Mouse (Mus musculus): ENCODE measurements around the gene Pcgf6. TPM values are rescaled to one million over a fixed set of nuclear protein-coding genes. Genes with fewer than 3 reads are reported as not detected.
"Not testable (repeated sequence)": the region's sequence is repeated elsewhere in the genome, so short reads cannot be mapped to it uniquely, and the experiment has no call there.

The Pcgf6 gene
- polyA plus RNA-seq, 1 experiment from 2014 or later = 36.7 TPM

GRCm38 (mm10) chr19:47009420-47009819, 41.3 kb downstream of the Pcgf6 start:
- 92% methylated on average over 7 of the region's 7 CpGs for WGBS
- Histone ChIP-seq H3K4me2 (replicated peaks) (no peak overlapping the region), H3K4me1 (replicated peaks; ENCODE audit: control insufficient read depth, insufficient read depth, low read length) (no peaks in the 10 kb centered on the region), H3K9ac (no peak overlapping the region), H3K27me3 (ENCODE audit: control insufficient read depth, insufficient read depth, low read length) (no peaks in the 10 kb centered on the region), H3K9me3 (ENCODE audit: control insufficient read depth, low read length) (no peaks in the 10 kb centered on the region), H3K27ac (no peak overlapping the region), H3K36me3 (replicated peaks; ENCODE audit: control insufficient read depth, insufficient read depth) (no peaks in the 10 kb centered on the region), H3K4me3 (replicated peaks; ENCODE audit: low read length) (no peak overlapping the region)
- ATAC-seq (ENCODE audit: low FRiP score) (no peak), DNase-seq (ENCODE audit: low spot score) (no peak)

GRCm38 (mm10) chr19:47006321-47006720, 44.4 kb downstream of the Pcgf6 start:
- Histone ChIP-seq H3K4me1 (replicated peaks; ENCODE audit: control insufficient read depth, insufficient read depth, low read length) (no peaks in the 10 kb centered on the region), H3K9me3 (ENCODE audit: control insufficient read depth, low read length) (no peaks in the 10 kb centered on the region), H3K27ac (no peak overlapping the region), H3K9ac (no peak overlapping the region), H3K27me3 (ENCODE audit: control insufficient read depth, insufficient read depth, low read length) (no peaks in the 10 kb centered on the region), H3K4me3 (replicated peaks; ENCODE audit: low read length) (no peak overlapping the region), H3K4me2 (replicated peaks) (no peak overlapping the region), H3K36me3 (replicated peaks; ENCODE audit: control insufficient read depth, insufficient read depth) (no peaks in the 10 kb centered on the region)
- WGBS = 9% methylated on average over 4 of the region's 4 CpGs
- no peak for ATAC-seq (ENCODE audit: low FRiP score)
- no peak for DNase-seq (ENCODE audit: low spot score)

DNA sequence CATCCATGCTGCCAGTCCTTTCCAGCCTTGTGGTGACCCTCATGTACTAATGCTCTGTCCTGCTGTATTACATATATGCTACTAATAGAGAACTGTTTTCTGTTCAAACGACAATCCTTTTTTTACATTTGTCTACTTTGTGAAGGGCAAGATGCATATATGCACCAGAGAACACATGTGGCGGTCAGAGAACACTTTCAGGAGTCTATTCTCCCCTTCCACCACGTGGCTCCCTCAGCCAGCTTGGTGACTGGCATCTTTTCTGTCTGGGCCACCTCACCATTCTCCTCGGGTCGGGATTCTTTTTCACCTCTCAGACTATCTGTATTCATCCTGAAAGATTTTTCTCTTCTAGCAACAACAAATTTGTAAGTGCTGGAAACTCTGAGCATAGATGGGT, 44.8 kb downstream of the Pcgf6 start:
- Histone ChIP-seq H3K27ac (no peak overlapping the region), H3K4me3 (replicated peaks; ENCODE audit: low read length) (no peak overlapping the region), H3K36me3 (replicated peaks; ENCODE audit: control insufficient read depth, insufficient read depth) (no peaks in the 10 kb centered on the region), H3K4me2 (replicated peaks) (no peak overlapping the region), H3K27me3 (ENCODE audit: control insufficient read depth, insufficient read depth, low read length) (no peaks in the 10 kb centered on the region), H3K9ac (no peak overlapping the region), H3K9me3 (ENCODE audit: control insufficient read depth, low read length) (no peaks in the 10 kb centered on the region), H3K4me1 (replicated peaks; ENCODE audit: control insufficient read depth, insufficient read depth, low read length) (no peaks in the 10 kb centered on the region)
- WGBS = 61% methylated on average over 5 of the region's 5 CpGs
- DNase-seq (ENCODE audit: low spot score) = no peak
- no peak for ATAC-seq (ENCODE audit: low FRiP score)

GRCm38 (mm10) chr19:47003742-47004511, 46.8 kb downstream of the Pcgf6 start:
- no peaks in the 10 kb centered on the region for H3K36me3 ChIP-seq (replicated peaks; ENCODE audit: control insufficient read depth, insufficient read depth)
- DNase-seq (ENCODE audit: low spot score) = no peak
- H3K9ac ChIP-seq = no peak overlapping the region
- 78% methylated on average over 6 of the region's 6 CpGs for WGBS
- no peaks in the 10 kb centered on the region for H3K9me3 ChIP-seq (ENCODE audit: control insufficient read depth, low read length)
- H3K4me3 ChIP-seq (replicated peaks; ENCODE audit: low read length) = no peak overlapping the region
- H3K27me3 ChIP-seq (ENCODE audit: control insufficient read depth, insufficient read depth, low read length) = no peaks in the 10 kb centered on the region
- H3K27ac ChIP-seq = no peak overlapping the region
- no peak for ATAC-seq (ENCODE audit: low FRiP score)
- no peak overlapping the region for H3K4me2 ChIP-seq (replicated peaks)
- no peaks in the 10 kb centered on the region for H3K4me1 ChIP-seq (replicated peaks; ENCODE audit: control insufficient read depth, insufficient read depth, low read length)

- H3K9me3 ChIP-seq (ENCODE audit: control insufficient read depth, low read length); ATAC-seq (ENCODE audit: low FRiP score); H3K27ac ChIP-seq; DNase-seq (ENCODE audit: low spot score); H3K4me1 ChIP-seq (replicated peaks; ENCODE audit: control insufficient read depth, insufficient read depth, low read length); H3K36me3 ChIP-seq (replicated peaks; ENCODE audit: control insufficient read depth, insufficient read depth); H3K4me3 ChIP-seq (replicated peaks; ENCODE audit: low read length); H3K27me3 ChIP-seq (ENCODE audit: control insufficient read depth, insufficient read depth, low read length); H3K4me2 ChIP-seq (replicated peaks); H3K9ac ChIP-seq: not testable (repeated sequence)
- 78% methylated on average over 2 of the region's 3 CpGs for WGBS
Measured at GRCm38 (mm10) chr19:47000357-47000756, 50.3 kb downstream of the Pcgf6 start.

DNA sequence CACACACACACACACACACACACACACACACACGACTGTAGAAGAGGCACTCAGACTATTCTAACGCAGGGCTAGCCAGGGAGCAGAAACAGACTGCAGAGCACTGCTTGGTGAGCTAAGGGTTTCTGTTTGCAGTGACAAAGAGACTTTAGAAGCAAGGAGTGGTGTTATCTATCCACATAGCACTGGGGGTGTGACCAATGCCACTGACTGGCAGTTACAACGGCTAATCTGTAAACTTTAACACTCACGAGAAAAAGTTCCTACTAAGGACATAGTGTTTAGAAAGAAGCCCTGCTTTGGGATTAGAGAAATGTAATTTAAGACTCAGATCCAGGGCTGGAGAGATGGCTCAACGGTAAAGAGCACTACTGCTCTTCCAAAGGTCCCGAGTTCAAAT, 51.0 kb downstream of the Pcgf6 start:
- Histone ChIP-seq H3K4me2 (replicated peaks) (no peak overlapping the region), H3K9me3 (ENCODE audit: control insufficient read depth, low read length) (no peaks in the 10 kb centered on the region), H3K27me3 (ENCODE audit: control insufficient read depth, insufficient read depth, low read length) (no peaks in the 10 kb centered on the region), H3K4me3 (replicated peaks; ENCODE audit: low read length) (no peak overlapping the region), H3K27ac (no peak overlapping the region), H3K36me3 (replicated peaks; ENCODE audit: control insufficient read depth, insufficient read depth) (no peaks in the 10 kb centered on the region), H3K4me1 (replicated peaks; ENCODE audit: control insufficient read depth, insufficient read depth, low read length) (no peaks in the 10 kb centered on the region), H3K9ac (no peak overlapping the region)
- ATAC-seq (ENCODE audit: low FRiP score) = no peak
- WGBS = 85% methylated on average over 6 of the region's 6 CpGs
- no peak for DNase-seq (ENCODE audit: low spot score)

GRCm38 (mm10) chr19:46998953-46999352, 51.8 kb downstream of the Pcgf6 start:
- Histone ChIP-seq H3K9ac (no peak overlapping the region), H3K4me3 (replicated peaks; ENCODE audit: low read length) (no peak overlapping the region), H3K36me3 (replicated peaks; ENCODE audit: control insufficient read depth, insufficient read depth) (no peaks in the 10 kb centered on the region), H3K27me3 (ENCODE audit: control insufficient read depth, insufficient read depth, low read length) (no peaks in the 10 kb centered on the region), H3K4me1 (replicated peaks; ENCODE audit: control insufficient read depth, insufficient read depth, low read length) (no peaks in the 10 kb centered on the region), H3K27ac (no peak overlapping the region), H3K4me2 (replicated peaks) (no peak overlapping the region), H3K9me3 (ENCODE audit: control insufficient read depth, low read length) (no peaks in the 10 kb centered on the region)
- ATAC-seq (ENCODE audit: low FRiP score) (no peak), DNase-seq (ENCODE audit: low spot score) (no peak)
- WGBS = 88% methylated on average over 4 of the region's 4 CpGs

DNA sequence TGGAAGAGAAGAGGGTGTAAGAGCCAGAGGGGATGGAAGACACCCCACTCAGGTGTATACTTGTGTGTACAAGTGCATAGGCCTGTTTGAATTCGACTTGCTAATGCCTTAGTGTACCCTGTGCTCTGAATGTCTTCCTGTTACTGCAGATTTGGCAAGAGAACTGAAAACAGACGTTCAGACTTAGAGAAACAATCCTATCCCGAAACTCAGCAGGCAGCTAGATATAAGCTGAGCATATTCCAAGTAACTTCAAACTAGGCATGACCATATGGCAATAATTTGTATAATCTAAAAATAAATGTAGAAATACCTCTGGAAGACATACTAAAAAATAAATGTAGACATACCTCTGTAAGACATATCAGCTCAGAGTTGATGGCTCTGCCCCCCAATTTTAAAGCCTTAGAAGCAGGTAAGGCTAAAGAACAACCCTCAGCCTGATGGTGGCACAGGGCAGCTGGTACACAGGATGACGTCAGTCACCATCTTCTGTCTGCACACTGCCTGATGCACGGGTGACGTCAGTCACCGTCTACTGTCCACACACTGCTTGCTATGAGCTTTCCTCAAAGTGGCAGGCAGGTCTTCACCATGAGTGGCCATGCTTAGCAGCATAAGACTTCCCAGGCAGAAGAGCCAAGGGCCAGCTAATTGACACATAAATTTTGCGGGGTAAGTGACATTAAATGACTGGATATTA, 52.4 kb downstream of the Pcgf6 start:
- WGBS = 85% methylated on average over 8 of the region's 8 CpGs
- no peaks in the 10 kb centered on the region for H3K36me3 ChIP-seq (replicated peaks; ENCODE audit: control insufficient read depth, insufficient read depth)
- no peak overlapping the region for H3K4me3 ChIP-seq (replicated peaks; ENCODE audit: low read length)
- H3K4me2 ChIP-seq (replicated peaks) = no peak overlapping the region
- DNase-seq (ENCODE audit: low spot score) (no peak), ATAC-seq (ENCODE audit: low FRiP score) (no peak)
- H3K9me3 ChIP-seq (ENCODE audit: control insufficient read depth, low read length) = no peaks in the 10 kb centered on the region
- H3K4me1 ChIP-seq (replicated peaks; ENCODE audit: control insufficient read depth, insufficient read depth, low read length) = no peaks in the 10 kb centered on the region
- no peak overlapping the region for H3K27ac ChIP-seq
- H3K27me3 ChIP-seq (ENCODE audit: control insufficient read depth, insufficient read depth, low read length) = no peaks in the 10 kb centered on the region
- H3K9ac ChIP-seq = no peak overlapping the region

GRCm38 (mm10) chr19:46996095-46996494, 54.6 kb downstream of the Pcgf6 start:
- no peaks in the 10 kb centered on the region for H3K4me1 ChIP-seq (replicated peaks; ENCODE audit: control insufficient read depth, insufficient read depth, low read length)
- WGBS = 85% methylated on average over 9 of the region's 9 CpGs
- H3K4me3 ChIP-seq (replicated peaks; ENCODE audit: low read length) = no peak overlapping the region
- H3K9me3 ChIP-seq (ENCODE audit: control insufficient read depth, low read length) = no peaks in the 10 kb centered on the region
- no peak for DNase-seq (ENCODE audit: low spot score)
- H3K27ac ChIP-seq = no peak overlapping the region
- no peaks in the 10 kb centered on the region for H3K36me3 ChIP-seq (replicated peaks; ENCODE audit: control insufficient read depth, insufficient read depth)
- no peaks in the 10 kb centered on the region for H3K27me3 ChIP-seq (ENCODE audit: control insufficient read depth, insufficient read depth, low read length)
- H3K9ac ChIP-seq = no peak overlapping the region
- H3K4me2 ChIP-seq (replicated peaks) = no peak overlapping the region
- no peak for ATAC-seq (ENCODE audit: low FRiP score)
